Mouse (Mus musculus): ENCODE measurements around the gene Cnot3. TPM values are rescaled to one million over a fixed set of nuclear protein-coding genes. Genes with fewer than 3 reads are reported as not detected.
"Not testable (repeated sequence)": the region's sequence is repeated elsewhere in the genome, so short reads cannot be mapped to it uniquely, and the experiment has no call there.

The Cnot3 gene
- total and polyA plus RNA-seq, 3 experiments = 52.6 to 103 (median 61.5) TPM

- DNase-seq = no peak
Observed at GRCm38 (mm10) chr7:3646641-3647040, 1.6 kb downstream of the Cnot3 start.

- no peak for DNase-seq
Observed at GRCm38 (mm10) chr7:3656966-3657365, 11.9 kb downstream of the Cnot3 start.

GRCm38 (mm10) chr7:3658578-3658977, 13.5 kb downstream of the Cnot3 start:
- DNase-seq = no peak

GRCm38 (mm10) chr7:3664524-3665214, 19.6 kb downstream of the Cnot3 start:
- DNase-seq = no peak

- peak; percentile 98 for DNase-seq
Observed at GRCm38 (mm10) chr7:3665215-3666114, 20.4 kb downstream of the Cnot3 start, which contains the start of gene Leng1. Leng1 (minus strand) TSS chr7:3665840.

GRCm38 (mm10) chr7:3666921-3667391, 21.9 kb downstream of the Cnot3 start:
- peak; percentile 57 for DNase-seq

GRCm38 (mm10) chr7:3674507-3675227, 29.6 kb downstream of the Cnot3 start:
- peak; percentile 82 for DNase-seq

GRCm38 (mm10) chr7:3675228-3675548, 30.1 kb downstream of the Cnot3 start:
- DNase-seq = no peak

- no peak for DNase-seq
Observed at GRCm38 (mm10) chr7:3676371-3676770, 31.3 kb downstream of the Cnot3 start.

- DNase-seq = no peak
Observed at GRCm38 (mm10) chr7:3677342-3677741, 32.3 kb downstream of the Cnot3 start, which contains the start of gene Tmc4. Tmc4 (minus strand) TSS chr7:3677553.

GRCm38 (mm10) chr7:3683908-3684550, 39.0 kb downstream of the Cnot3 start:
- no peak for DNase-seq

GRCm38 (mm10) chr7:3684698-3685097, 39.6 kb downstream of the Cnot3 start:
- DNase-seq = no peak

- DNase-seq = no peak
Observed at GRCm38 (mm10) chr7:3685400-3686187, 40.5 kb downstream of the Cnot3 start.

GRCm38 (mm10) chr7:3691919-3692318, 46.9 kb downstream of the Cnot3 start:
- no peak for DNase-seq

- DNase-seq = no peak
Observed at GRCm38 (mm10) chr7:3692382-3692986, 47.4 kb downstream of the Cnot3 start, which contains the start of gene Tsen34. Tsen34 (plus strand) TSS chr7:3692863.

- DNase-seq = peak; percentile 98
Observed at GRCm38 (mm10) chr7:3692987-3693808, 48.1 kb downstream of the Cnot3 start, which contains the start of gene Mboat7. Mboat7 (minus strand) TSS chr7:3693523.

GRCm38 (mm10) chr7:3693809-3694075, 48.7 kb downstream of the Cnot3 start:
- DNase-seq = no peak

GRCm38 (mm10) chr7:3694076-3694948, 49.2 kb downstream of the Cnot3 start:
- peak; percentile 86 for DNase-seq

- DNase-seq = not testable (repeated sequence)
Observed at GRCm38 (mm10) chr7:3694949-3695305, 49.9 kb downstream of the Cnot3 start.
